Mouse (Mus musculus) adrenal gland, postnatal 25 days (tissue): ENCODE data around the gene Def8. TPM values are rescaled to one million over a fixed set of nuclear protein-coding genes. Genes with fewer than 3 reads are reported as not detected.

ENCODE experiments used
- DNase-seq: peaks from one replicate; pipeline ENCODE4 v3.0.0; 2021; ENCODE audit warnings: mixed read lengths
- total RNA-seq: library from RNA; stranded (reverse); gene quantifications from 2 replicates; pipeline ENCODE4 v1.2.3, GENCODE M21; 2021

Def8 gene
- total RNA-seq, 1 experiment from 2014 or later: 29.4 TPM

DNA sequence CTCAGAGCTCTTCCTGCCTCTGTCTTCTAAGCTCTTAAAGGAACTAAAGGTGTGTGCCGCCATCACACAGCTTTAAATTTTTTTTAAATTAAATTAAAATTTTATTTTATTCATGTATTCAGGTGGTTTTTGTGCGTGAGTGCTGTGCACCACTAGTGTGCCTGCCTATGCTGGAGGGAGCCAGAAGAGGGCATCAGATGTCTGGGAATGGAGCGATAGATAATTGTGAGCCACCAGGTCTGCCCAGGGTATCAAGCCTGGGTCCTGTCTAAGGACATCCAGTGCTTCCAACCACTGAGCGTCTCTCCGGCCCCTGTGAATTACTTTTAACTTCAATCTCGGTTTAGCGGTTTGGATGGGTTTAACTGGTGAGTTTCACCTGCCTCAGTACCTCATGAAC lies 59.3 kb downstream of the Def8 start:
- no peak for DNase-seq

DNA sequence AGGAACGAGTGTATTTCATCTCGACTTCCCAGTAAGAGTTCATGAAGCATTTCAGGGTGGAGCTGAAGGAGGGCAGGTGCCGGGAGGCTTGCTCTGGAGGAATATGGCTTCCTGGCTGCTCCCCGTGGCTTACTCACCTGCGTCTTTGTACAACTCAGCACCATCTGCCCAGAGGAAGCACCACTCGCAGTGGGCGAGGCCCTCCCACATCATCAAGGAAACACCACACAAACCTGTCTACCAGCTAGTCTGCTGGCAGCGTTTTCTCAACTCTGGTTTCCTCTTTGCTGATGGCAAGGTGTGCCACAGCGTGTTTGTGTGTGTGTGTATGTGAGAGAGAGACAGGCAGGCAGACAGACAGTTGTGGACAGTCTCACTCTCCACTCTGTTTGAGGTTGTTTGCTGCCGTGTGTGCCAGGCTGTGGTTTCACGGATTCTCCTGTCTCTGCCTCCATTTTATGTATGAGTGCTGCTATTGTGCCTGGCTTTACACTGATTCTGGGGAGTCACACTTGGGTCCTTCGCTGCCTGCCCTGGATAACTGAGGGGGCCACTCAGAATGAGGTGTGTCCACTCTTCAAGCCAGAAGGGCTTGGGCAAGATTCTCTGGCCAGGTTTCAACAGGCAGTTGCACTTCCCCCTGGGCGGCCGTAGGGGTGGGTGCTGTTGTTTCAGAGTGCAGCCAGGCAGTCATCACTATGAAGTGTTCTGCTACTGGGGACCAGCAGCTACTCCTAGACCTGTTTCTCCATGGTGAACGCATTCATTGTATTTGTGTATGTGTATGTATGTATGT lies 68.2 kb downstream of the Def8 start:
- DNase-seq: no peak

DNA sequence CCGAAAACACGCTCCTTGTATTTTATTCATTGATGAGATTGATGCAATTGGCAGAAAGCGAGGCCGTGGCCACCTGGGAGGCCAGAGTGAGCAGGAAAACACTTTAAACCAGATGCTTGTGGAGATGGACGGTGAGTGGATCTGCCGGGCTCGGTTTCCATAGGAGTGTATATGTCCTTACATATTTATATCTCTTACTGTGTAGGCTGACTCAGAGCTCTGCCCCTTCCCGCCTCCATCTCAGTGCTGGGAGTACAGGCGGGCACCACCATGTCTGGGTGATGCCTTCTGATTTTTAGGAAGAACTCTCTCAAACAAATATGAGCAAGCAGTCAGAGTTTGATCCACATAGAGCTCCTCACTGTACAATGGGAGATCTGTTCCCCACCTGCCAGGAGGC lies 69.6 kb downstream of the Def8 start:
- no peak for DNase-seq

DNA sequence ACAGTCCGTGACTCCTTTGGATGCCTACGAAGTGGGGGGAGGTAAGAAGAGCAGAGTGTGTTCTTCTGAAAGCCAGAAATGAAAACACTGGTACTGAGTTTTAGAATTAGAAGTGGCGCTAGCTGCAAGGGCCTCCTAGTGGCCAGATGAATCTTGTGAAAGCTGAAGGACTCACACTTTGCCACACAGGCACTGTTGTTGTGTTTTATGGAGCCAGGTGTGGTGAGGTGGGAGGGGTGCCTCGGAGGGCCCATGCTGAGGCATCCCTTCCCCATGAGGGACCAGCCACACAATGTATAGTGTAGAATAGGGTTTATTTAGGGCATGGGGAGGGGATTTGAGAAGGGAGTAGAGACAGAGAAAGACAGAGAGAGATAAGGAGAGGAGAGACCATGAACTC lies 74.4 kb downstream of the Def8 start:
- DNase-seq: no peak

DNA sequence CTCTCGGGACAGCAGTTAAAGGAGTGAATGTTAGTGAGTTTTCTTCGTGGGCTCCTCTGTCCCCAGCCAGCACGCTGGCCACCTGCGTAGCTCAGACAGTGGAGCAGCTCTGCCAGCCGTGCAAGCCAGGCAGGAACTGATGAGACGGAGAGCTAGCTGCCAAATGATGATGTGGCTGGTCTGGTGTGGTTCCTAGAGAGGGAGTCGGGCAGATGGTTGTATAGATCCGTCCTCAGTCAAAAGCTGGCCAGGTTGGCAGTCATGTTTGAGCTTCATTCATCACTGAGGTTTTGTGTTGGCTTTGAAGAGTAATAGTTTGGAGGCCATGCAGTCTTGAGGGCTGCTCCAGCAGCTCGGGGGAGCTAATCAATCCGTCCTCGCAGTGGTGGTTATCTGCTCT lies 75.6 kb downstream of the Def8 start:
- no peak for DNase-seq

DNA sequence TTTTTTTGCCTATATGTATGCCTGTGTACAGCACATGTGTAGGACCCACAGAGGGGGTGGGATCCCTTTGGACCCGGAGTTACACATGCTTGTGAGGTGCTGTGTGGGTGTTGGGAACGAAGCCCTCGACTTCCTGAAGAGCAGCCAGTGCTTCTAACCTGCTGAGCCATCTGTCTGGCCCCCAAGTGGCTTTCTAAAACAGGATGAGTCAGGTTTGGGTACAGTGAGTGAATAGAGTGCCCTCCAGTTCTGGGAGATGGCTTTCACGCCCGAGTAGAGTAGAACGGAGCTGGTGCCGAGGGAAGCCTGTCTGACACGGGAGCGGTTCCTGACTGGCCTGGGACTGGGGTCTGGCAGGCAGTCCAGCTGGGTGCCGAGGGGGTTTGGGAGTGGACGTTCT lies 76.2 kb downstream of the Def8 start:
- no peak for DNase-seq

DNA sequence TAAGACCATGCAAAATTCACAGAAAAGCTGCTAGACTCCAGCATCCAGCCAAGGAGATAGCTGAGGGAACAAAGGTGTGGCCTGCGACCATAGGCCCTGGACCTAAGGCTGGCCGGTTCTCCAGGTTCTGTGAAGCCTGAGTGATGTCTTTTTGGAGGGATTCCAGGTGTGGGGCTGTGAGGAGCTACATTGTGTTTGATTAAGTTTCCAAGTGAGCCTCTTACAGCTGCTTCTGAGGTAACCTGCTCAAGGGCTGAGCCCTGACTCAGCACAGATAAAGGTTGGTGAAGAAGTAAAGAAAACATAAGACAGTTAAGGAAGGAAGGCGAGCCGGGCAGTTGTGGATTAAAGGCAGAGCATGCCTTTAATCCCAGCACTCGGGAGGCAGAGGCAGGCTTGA lies 78.9 kb downstream of the Def8 start:
- DNase-seq: no peak

DNA sequence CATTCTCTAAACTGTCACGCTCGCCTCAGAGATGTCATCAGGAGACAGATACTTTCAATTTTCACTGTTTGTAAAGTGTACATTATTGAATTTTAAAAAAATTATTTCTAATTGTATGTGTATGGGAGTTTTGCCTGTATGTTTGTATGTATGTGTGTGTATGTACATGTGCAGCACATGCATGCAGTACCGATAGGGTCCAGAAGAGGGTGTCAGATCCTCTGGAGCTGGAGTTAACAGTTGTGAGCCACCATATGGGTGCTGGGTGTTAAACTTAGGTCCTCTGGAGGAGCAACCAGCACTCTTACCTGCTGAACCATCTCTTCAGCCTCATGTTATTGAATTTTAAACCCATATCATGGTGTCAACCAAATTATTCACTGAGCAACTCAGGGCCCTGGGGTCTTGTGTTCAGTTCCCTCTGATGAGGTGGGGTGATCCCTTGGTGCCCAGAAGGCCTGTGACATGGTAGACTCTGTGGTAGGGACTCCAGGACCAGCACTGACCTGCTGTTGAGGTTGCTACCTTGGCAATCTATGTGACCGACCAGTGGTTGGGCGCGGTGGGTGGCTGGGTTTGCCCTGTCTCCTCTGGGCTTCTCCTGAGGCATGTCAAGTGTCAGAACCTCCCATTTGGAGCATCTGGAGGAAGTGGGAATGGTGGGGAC lies 80.6 kb downstream of the Def8 start:
- DNase-seq: no peak

DNA sequence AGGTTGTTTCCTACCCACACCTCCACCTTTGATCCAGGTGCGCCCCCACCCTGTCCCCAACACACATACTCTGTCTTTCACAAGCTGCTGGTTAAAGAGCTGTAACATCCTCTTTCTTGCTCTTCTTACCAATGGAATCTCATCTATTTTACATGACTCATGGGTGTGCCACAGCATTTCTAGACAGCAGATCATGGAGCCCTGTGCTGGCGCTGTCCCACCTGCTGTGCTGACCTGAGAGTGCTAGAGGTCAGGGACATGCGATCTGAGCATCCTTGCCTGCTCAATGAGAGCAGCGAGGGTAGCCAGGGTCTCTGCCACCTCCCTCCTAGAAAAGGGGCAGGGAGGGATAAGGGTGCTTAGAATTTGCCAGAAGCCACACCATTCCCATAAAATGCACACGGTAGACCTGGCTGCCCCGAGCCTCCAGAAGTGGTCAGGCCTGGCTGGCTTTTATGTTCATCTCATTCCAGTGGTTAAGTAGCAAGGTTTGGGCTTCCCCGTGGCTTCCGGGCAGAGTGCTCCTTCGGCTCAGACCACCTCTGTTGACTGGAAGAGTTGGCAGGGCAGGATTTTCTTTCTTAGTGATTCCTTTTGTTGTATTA lies 81.4 kb downstream of the Def8 start:
- no peak for DNase-seq

DNA sequence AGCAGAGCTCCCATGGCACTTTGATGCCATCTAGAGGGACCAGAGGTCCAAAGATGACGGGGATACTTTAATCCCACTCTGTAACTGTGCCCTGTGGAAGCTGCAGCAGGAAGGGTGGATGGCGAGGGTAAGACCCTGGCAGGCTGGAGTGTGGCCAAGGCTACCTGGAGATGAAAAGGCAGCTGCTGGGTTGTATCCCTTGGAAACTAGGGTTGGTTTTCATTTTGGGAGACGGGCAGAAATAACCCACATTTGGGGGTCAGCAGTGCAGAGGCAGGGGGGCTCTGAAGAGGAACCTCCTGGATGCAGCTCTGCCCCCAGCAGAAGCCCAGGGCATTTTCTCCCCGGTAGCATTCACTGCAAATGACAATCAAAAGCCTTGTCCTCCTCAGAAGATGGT lies 81.9 kb downstream of the Def8 start:
- DNase-seq: no peak

DNA sequence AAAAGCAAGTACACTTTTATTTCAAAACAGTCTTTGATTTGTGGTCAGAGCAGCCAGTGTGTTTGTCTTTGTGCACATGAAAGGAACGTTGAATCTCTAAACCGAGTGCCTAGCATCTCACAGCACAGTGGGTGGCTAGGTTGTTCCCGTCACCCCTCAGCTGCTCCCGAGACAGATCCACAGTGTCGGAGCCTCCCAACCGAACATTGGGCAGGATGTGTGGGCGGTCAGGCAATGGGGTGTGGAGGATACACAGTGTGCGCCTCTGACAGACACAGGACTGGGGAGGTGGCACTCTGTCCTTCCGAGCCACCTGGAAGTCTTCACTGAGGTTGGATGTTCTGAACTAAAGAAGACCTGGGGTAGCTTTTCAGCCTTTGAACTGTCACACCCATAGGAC lies 82.4 kb downstream of the Def8 start:
- DNase-seq: no peak

DNA sequence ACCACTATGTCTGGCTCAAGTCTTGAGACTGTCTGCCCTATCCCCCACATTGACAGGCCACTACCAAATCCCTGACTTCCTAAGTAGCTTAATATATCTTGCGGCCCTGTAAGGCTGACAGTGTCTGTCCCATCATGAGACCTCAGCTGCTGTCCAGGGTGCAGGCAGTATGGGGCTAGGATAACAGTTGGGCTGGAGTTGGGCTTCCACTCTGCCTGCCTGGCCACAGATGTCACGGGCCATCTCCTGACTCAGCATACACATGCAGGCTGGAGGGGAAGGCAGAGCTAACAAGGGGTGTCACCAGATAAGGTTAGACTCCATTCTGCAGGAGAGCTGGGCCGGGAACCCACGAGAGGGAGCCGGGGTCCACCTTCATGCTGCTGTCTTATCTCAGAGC lies 83.8 kb downstream of the Def8 start:
- DNase-seq: no peak

DNA sequence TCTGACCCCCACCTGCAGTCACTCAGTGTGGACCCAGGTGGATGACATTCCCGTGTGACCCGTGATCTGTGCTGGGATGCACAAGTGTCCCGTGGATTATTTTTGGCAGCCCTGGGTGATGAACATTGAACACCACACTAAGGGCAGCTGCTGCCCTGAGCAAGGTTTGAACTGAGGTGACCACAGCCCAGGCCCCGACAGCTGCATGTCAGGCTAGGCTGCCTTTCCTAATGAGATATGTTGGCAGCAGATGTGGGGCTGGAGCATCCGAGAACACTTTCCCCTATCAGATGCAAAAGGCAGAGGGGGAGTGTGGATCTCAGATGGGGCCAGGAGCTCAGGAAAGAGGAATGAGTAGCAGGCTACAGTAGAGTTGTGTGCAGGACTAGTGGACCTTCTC lies 87.5 kb downstream of the Def8 start:
- DNase-seq: no peak

Other genes with a start within 250 kb of the Def8 start
- 30.1 and 32.6 TPM in 2 replicates for gene Dpep1, start 237.3 kb upstream of the Def8 start, total RNA-seq
- 79.0 and 97.8 TPM in 2 replicates for gene Chmp1a, start 210.8 kb upstream of the Def8 start, total RNA-seq
- gene Spata33, start 210.7 kb upstream of the Def8 start, total RNA-seq: 3.3 and 4.0 TPM in 2 replicates
- gene Cdk10, start 198.7 kb upstream of the Def8 start, total RNA-seq: 68.7 and 78.2 TPM in 2 replicates
- gene Spata2l, start 187.3 kb upstream of the Def8 start, total RNA-seq: 15.6 and 17.9 TPM in 2 replicates
- 32.3 and 33.0 TPM in 2 replicates for gene Zfp276, start 169.3 kb upstream of the Def8 start, total RNA-seq
- 25.2 and 36.7 TPM in 2 replicates for gene Vps9d1, start 169.2 kb upstream of the Def8 start, total RNA-seq
- 6.6 and 15.5 TPM in 2 replicates for gene Fanca, start 105.0 kb upstream of the Def8 start, total RNA-seq
- 1.7 and 2.2 TPM in 2 replicates for gene Spire2, start 90.8 kb upstream of the Def8 start, total RNA-seq
- 203 and 237 TPM in 2 replicates for gene Tcf25, start 49.8 kb upstream of the Def8 start, total RNA-seq
- not detected in 2 replicates for gene Mc1r, start 16.4 kb upstream of the Def8 start, total RNA-seq
- gene Tubb3, start 12.1 kb upstream of the Def8 start, total RNA-seq: 1.7 and 2.8 TPM in 2 replicates
- 54.9 and 77.9 TPM in 2 replicates for gene Afg3l1, start 54.4 kb downstream of the Def8 start, total RNA-seq
- 0.67 and 1.1 TPM in 2 replicates for gene Dbndd1, start 91.9 kb downstream of the Def8 start, total RNA-seq
- 16.7 and 18.1 TPM in 2 replicates for gene Gas8, start 95.3 kb downstream of the Def8 start, total RNA-seq
- 28.8 and 39.2 TPM in 2 replicates for gene Rhou, start 230.4 kb downstream of the Def8 start, total RNA-seq